Mouse (Mus musculus) spleen, postnatal 36 days (tissue): ENCODE results near the gene Slc24a4.

Experiments
- DNase-seq, 2 experiments: peaks; one replicate each; pipeline ENCODE4 v3.0.0; 2022; ENCODE audit warnings: low spot score in 2 of 2, mixed read lengths in 1 of 2

The Slc24a4 gene

DNA sequence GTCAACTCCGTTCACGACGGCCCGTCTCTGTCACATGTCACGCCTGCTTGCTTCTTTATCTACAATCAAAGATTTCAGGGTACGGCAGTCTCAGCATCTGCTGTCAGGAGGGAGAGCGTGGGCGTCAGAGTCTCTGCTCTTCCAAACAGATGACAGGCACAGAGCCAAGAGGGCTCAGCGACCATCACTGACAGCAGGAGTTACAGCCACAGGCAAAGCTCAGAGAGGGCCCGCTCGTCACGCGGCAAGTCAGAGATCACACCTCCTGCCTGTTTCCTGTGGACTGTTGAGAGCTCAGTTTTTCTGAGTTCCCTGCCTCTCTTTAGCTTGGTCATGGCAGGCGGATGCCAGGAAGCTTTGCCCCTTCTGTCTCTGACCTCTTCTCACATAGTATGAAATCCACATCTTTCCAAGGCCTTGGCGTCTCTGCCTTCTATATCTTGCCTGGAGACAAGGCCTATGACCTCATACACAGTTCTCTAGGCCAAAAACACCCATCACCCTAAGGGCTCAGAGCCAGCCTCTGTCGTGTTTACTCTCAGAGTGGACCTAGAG lies 180.0 kb downstream of the Slc24a4 start:
- peak in 1 of 2 experiments; percentile 28 for DNase-seq

DNA sequence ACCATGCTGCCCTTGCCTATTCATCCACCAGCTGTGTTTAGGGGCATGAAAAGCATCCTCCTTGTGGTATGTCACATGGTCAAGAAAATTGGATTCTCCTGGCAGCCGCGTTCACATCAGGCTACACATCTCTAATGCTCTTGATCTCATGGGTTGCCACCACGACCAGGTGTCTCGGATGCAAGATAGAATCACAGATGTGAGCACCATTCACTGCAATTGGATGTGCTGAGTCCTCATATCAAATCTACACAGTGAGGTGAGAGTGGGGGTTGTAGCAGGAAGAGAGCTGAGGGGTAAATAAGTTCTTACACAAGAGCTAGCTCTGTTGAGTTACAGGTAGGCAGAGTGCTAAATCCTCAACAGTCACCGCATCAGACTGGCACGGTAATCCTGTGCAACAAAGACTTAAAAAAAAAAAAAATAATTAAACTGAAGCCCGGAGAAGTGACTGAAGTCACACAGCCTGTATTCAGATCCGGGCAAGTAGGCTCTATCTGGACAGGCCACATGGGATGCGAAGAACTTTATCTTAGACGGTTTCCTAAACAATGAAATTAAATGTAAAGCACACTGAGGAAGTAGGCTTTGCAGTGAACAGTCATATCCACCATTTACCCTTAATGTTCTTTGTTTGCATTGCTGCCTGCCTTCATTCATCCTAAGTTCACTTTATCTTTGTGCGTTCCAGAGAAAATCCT lies 180.7 kb downstream of the Slc24a4 start:
- no peak for DNase-seq

DNA sequence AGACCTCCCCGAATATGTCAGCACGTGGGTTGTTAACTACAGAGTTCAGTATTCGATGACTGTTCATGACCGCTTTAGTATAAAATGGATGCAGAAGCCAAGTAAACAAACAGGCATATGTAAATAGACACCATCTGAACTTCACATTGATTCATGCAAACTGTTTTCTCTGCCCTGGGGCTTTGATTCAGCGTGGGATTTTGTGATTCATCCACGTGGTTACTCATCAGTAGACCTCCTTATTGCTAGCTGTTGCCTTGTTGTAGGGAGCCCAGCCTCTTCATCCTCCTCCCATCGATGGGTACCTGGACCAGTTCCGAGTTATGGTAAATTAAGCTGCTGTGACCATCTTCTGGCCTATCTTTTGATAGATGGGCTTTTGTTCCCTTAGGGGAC lies 181.3 kb downstream of the Slc24a4 start:
- DNase-seq, result no peak

DNA sequence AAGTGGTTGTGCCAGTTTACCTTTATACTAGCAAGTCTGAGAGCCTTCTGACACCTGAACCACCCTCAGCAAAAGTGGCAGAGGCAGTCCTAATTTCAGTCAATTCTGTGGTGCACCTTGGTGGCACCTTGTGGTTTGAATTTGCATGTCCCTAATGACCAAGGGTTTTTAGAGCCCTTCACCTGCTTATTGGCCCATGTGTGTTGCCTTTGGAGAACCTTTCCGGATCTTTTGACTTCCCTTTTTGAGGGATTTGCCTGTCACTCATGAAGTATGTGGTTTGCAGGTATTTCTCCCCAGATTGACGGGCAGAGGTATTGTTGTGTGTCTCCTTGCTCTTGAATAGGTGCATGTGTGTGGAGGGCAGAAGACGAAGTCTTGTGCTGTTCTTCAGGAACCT lies 181.7 kb downstream of the Slc24a4 start:
- peak; percentile 42 to 44 for DNase-seq

DNA sequence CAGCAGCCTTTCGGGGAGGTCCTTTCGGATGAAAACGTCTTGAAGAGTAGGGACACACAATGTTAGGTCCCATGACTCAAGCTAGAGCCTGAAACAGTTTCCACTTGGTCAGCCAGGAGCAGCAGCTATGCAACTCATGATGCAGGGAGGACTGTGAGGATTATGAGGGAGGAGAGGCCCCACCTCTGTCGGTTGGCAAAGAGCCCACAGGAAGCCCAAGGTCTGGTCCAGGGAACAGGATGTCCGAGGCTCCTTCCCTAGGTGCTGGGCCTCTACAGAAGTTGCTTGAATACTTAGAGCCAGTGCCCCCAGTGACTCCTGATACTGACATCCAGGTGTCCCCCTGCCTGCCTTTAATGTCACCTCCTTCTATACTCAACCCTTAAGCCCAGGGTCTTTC lies 182.9 kb downstream of the Slc24a4 start:
- no peak for DNase-seq
